Mouse (Mus musculus) CH12.LX (cell line): Measurements from ENCODE around the gene Fer1l5. TPM values are rescaled to one million over a fixed set of nuclear protein-coding genes. Genes with fewer than 3 reads are reported as not detected.

Experiments
- DNase-seq: peaks from one replicate; pipeline ENCODE4 v3.0.0-alpha.2; 2013; ENCODE audit errors: extremely low read depth
- H3K27ac ChIP-seq: 2 replicates; pipeline ENCODE4 v1.5.1; 2012; ENCODE audit warnings: low read depth, mild to moderate bottlenecking, control low read depth, moderate library complexity; ENCODE audit not compliant: insufficient read depth
- H3K27me3 ChIP-seq: replicated peaks from 2 replicates; pipeline ENCODE3; 2012; ENCODE audit warnings: inconsistent platforms
- H3K36me3 ChIP-seq, 2 experiments: replicated peaks in 1 of 2; 2 replicates each; pipeline versions ENCODE3 to v1.6.1; 2012; ENCODE audit warnings: inconsistent platforms in 1 of 2, low read length in 1 of 2, mild to moderate bottlenecking in 1 of 2, mixed read lengths in 1 of 2, moderate library complexity in 1 of 2; ENCODE audit not compliant: control insufficient read depth in 1 of 2, insufficient read depth in 1 of 2
- H3K4me1 ChIP-seq, 2 experiments: 2 replicates each; pipeline ENCODE4 v1.6.1; 2012; ENCODE audit warnings: inconsistent platforms in 1 of 2, moderate library complexity in 1 of 2; ENCODE audit not compliant: insufficient read depth in 2 of 2, control insufficient read depth in 1 of 2
- H3K4me2 ChIP-seq: 2 replicates; pipeline ENCODE4 v1.6.1; 2012; ENCODE audit warnings: low read depth, mild to moderate bottlenecking, control low read depth; ENCODE audit not compliant: poor library complexity, insufficient read depth, severe bottlenecking
- H3K4me3 ChIP-seq, 3 experiments: fragments of 150-350 bp in 1 of 3; sonication (generic) in 1 of 3; replicated peaks in 1 of 3; 2 replicates each; pipeline versions ENCODE3 to v1.5.1; 2011 to 2012; ENCODE audit warnings: low read depth in 2 of 3, low read length in 2 of 3, mild to moderate bottlenecking in 2 of 3, moderate library complexity in 2 of 3, control low read depth in 1 of 3, improper control_type of control experiment in 1 of 3, inconsistent platforms in 1 of 3, mixed read lengths in 1 of 3; ENCODE audit not compliant: poor library complexity in 1 of 3
- H3K79me2 ChIP-seq: replicated peaks from 2 replicates; pipeline ENCODE4 v1.6.1; 2012; ENCODE audit warnings: mild to moderate bottlenecking, moderate library complexity; ENCODE audit not compliant: control insufficient read depth, poor library complexity, insufficient read depth, severe bottlenecking; ENCODE audit errors: extremely low read depth
- H3K9ac ChIP-seq: 2 replicates; pipeline ENCODE4 v1.6.1; 2012; ENCODE audit warnings: low read depth, mild to moderate bottlenecking, control low read depth, moderate library complexity; ENCODE audit not compliant: insufficient read depth
- H3K9me3 ChIP-seq: replicated peaks from 2 replicates; pipeline ENCODE3; 2012; ENCODE audit warnings: low read length, inconsistent platforms, mixed read lengths
- CTCF ChIP-seq, 2 experiments: IDR thresholded peaks in 1 of 2; conservative IDR thresholded peaks in 1 of 2; 2 replicates each; pipeline ENCODE4 v1.5.1; 2011 to 2012; ENCODE audit warnings: low read depth in 2 of 2, low read length in 2 of 2, improper control_type of control experiment in 1 of 2, inconsistent platforms in 1 of 2, mild to moderate bottlenecking in 1 of 2, moderate library complexity in 1 of 2
- E2F4 ChIP-seq: IDR thresholded peaks from 2 replicates; pipeline ENCODE4 v1.6.1; 2011; ENCODE audit warnings: low read depth, low read length, improper control_type of control experiment; ENCODE audit not compliant: insufficient replicate concordance
- GABPA ChIP-seq: IDR thresholded peaks from 2 replicates; pipeline ENCODE4 v1.6.1; 2012; ENCODE audit warnings: low read depth, low read length, improper control_type of control experiment, inconsistent platforms; ENCODE audit not compliant: insufficient replicate concordance
- HCFC1 ChIP-seq: IDR thresholded peaks from 2 replicates; pipeline ENCODE4 v1.6.1; 2012; ENCODE audit warnings: low read depth, mild to moderate bottlenecking, inconsistent platforms, low read length, improper control_type of control experiment
- IRF4 ChIP-seq: IDR thresholded peaks from 2 replicates; pipeline ENCODE4 v1.6.1; 2014; ENCODE audit warnings: low read depth, mild to moderate bottlenecking, inconsistent platforms, low read length, improper control_type of control experiment
- MAX ChIP-seq: IDR thresholded peaks from 2 replicates; pipeline ENCODE4 v1.6.1; 2011; ENCODE audit warnings: low read length, improper control_type of control experiment
- MEF2A ChIP-seq: IDR thresholded peaks from 2 replicates; pipeline ENCODE4 v1.6.1; 2014; ENCODE audit warnings: low read depth, mild to moderate bottlenecking, inconsistent platforms, low read length, improper control_type of control experiment, borderline replicate concordance
- MXI1 ChIP-seq: IDR thresholded peaks from 2 replicates; pipeline ENCODE4 v1.6.1; 2011; ENCODE audit warnings: mild to moderate bottlenecking, low read depth, low read length, improper control_type of control experiment
- MYC ChIP-seq: IDR thresholded peaks from 2 replicates; pipeline ENCODE4 v1.6.1; 2011; ENCODE audit warnings: low read depth, mild to moderate bottlenecking, improper control_type of control experiment, low read length
- NELFE ChIP-seq: IDR thresholded peaks from 2 replicates; pipeline ENCODE4 v1.6.1; 2011; ENCODE audit warnings: low read depth, low read length, improper control_type of control experiment
- NRF1 ChIP-seq: IDR thresholded peaks from 2 replicates; pipeline ENCODE4 v1.6.1; 2014; ENCODE audit warnings: low read depth, mild to moderate bottlenecking, inconsistent platforms, low read length, improper control_type of control experiment, moderate library complexity
- PAX5 ChIP-seq: IDR thresholded peaks from 2 replicates; pipeline ENCODE4 v1.6.1; 2012; ENCODE audit warnings: low read length, inconsistent platforms, mixed read lengths
- POLR2AphosphoS2 ChIP-seq: IDR thresholded peaks from 2 replicates; pipeline ENCODE4 v1.6.1; 2011; ENCODE audit warnings: low read depth, low read length, improper control_type of control experiment
- RAD21 ChIP-seq: IDR thresholded peaks from 2 replicates; pipeline ENCODE4 v1.6.1; 2011; ENCODE audit warnings: low read depth, mild to moderate bottlenecking, low read length, improper control_type of control experiment, moderate library complexity
- SIN3A ChIP-seq: IDR thresholded peaks from 2 replicates; pipeline ENCODE4 v1.6.1; 2012; ENCODE audit warnings: low read length, improper control_type of control experiment, inconsistent platforms
- TCF12 ChIP-seq: IDR thresholded peaks from 2 replicates; pipeline ENCODE4 v1.6.1; 2014; ENCODE audit warnings: low read depth, mild to moderate bottlenecking, inconsistent platforms, low read length, improper control_type of control experiment
- UBTF ChIP-seq: IDR thresholded peaks from 2 replicates; pipeline ENCODE4 v1.6.1; 2012; ENCODE audit warnings: low read depth, mild to moderate bottlenecking, inconsistent platforms, low read length, improper control_type of control experiment, moderate library complexity
- USF2 ChIP-seq: conservative IDR thresholded peaks from 2 replicates; pipeline ENCODE4 v1.6.1; 2011; ENCODE audit warnings: low read depth, low read length, improper control_type of control experiment
- dilution Hi-C: fragments of 300-500 bp; cut with MboI; formaldehyde crosslinking; loops from 2 replicates; pipeline ENCODE4 v1.14.3; 2020; ENCODE audit warnings: low sequenced_read_pairs; ENCODE audit not compliant: extremely low pct_unique_long_range_greater_than_20kb, extremely low pct_ligation_motif_present
- in situ Hi-C: fragments of 300-500 bp; cut with MboI; formaldehyde crosslinking; loops from 3 replicates; pipeline ENCODE4 v1.14.3; 2019; ENCODE audit warnings: low sequenced_read_pairs, low pct_ligation_motif_present, low pct_unique_long_range_greater_than_20kb, mixed read lengths
- polyA plus RNA-seq: library from polyadenylated mRNA; unstranded; fragments of >175 nt; gene quantifications from 2 replicates; pipeline ENCODE4 v1.2.1, GENCODE M21; 2012; ENCODE audit warnings: low read depth; ENCODE audit not compliant: insufficient read length
- total RNA-seq, 2 experiments: library from RNA; depleted of rRNA; stranded (reverse); fragments of 300-350 nt in 1 of 2; fragments of >200 nt in 1 of 2; gene quantifications; 2 replicates each; pipeline ENCODE4 v1.2.3; 2012 to 2014

The Fer1l5 gene
- total and polyA plus RNA-seq, 3 experiments: 1.2 TPM; not detected in 2

GRCm38 (mm10) chr1:36436515-36436914 is 64.4 kb downstream of the Fer1l5 start:
- no peak for DNase-seq
- Histone ChIP-seq H3K9ac (no peak overlapping the region), H3K27ac (no peak overlapping the region), H3K4me2 (no peak overlapping the region), H3K4me1 (no peaks in the 10 kb centered on the region), H3K79me2 (no peaks in the 10 kb centered on the region), H3K36me3 (peaks cover 56 to 92% of the 10 kb centered on the region in 2 experiments), H3K9me3 (no peaks in the 10 kb centered on the region), H3K4me3 (no peak overlapping the region), H3K27me3 (no peaks in the 10 kb centered on the region)
- in situ Hi-C loops (no loop called here), dilution Hi-C loops (no loop called here)
- TF ChIP-seq IRF4: no peak
- no peak for TF ChIP-seq MAX
- no peak for TF ChIP-seq SIN3A
- TF ChIP-seq MEF2A: no peak
- no peak for TF ChIP-seq UBTF
- no peak for TF ChIP-seq CTCF (conservative IDR thresholded peaks at IDR 0.05 in 1 of 2, IDR thresholded peaks at IDR 0.05 in 1 of 2; ENCODE audit: low read depth in 2 of 2, low read length in 2 of 2)
- TF ChIP-seq RAD21: no peak
- TF ChIP-seq POLR2AphosphoS2: no peak
- TF ChIP-seq TCF12: no peak
- TF ChIP-seq MYC: no peak
- TF ChIP-seq PAX5: no peak
- no peak for TF ChIP-seq E2F4
- no peak for TF ChIP-seq NELFE
- TF ChIP-seq GABPA: no peak
- no peak for TF ChIP-seq USF2
- TF ChIP-seq NRF1: no peak
- no peak for TF ChIP-seq HCFC1

DNA sequence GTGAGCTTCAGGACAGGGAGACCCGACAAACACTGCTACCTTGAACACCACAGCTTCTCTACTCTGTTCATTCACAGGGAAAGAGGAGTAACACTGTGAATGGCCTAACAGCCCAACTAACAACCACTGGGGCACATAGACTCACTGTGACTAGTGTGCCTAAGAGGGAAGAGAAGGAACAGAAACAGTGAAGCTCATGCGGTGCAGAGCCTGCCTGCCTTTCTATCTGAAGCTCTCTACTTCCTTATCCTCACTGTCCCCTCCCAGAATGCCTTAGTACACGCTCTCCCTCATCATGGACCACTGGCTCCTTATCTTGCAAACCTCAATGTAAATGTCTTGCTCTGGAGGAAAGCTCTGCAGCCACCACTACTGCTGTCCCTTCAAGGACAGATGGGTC is 65.1 kb downstream of the Fer1l5 start:
- Histone ChIP-seq H3K79me2 (no peaks in the 10 kb centered on the region), H3K9ac (no peak overlapping the region), H3K27ac (no peak overlapping the region), H3K36me3 (peaks cover 52 to 92% of the 10 kb centered on the region in 2 experiments), H3K4me2 (no peak overlapping the region), H3K9me3 (no peaks in the 10 kb centered on the region), H3K4me1 (no peaks in the 10 kb centered on the region), H3K27me3 (no peaks in the 10 kb centered on the region), H3K4me3 (no peak overlapping the region)
- in situ Hi-C loops: no loop called here
- no peak for DNase-seq
- no peak for TF ChIP-seq USF2
- TF ChIP-seq RAD21: no peak
- TF ChIP-seq CTCF (conservative IDR thresholded peaks at IDR 0.05 in 1 of 2, IDR thresholded peaks at IDR 0.05 in 1 of 2; ENCODE audit: low read depth in 2 of 2, low read length in 2 of 2): no peak
- TF ChIP-seq MXI1: no peak
- dilution Hi-C loops: no loop called here
